Mouse (Mus musculus): Measurements from ENCODE around the gene Zic2. TPM values are rescaled to one million over a fixed set of nuclear protein-coding genes. Genes with fewer than 3 reads are reported as not detected.
A peak's percentile ranks its signal among the peaks of the same experiment; 100 is the strongest.

Gene Zic2
- total RNA-seq, 2 experiments from 2014 or later, result 16.4 to 19.0 TPM

- intact Hi-C loops (cut with DNase I), result no loop called here
- DNase-seq (ENCODE audit: extremely low spot score in 1 of 2, low spot score in 2 of 2), result no peak
Observed at GRCm38 (mm10) chr14:122472647-122473046, 2.6 kb upstream of the Zic2 start.

GRCm38 (mm10) chr14:122473211-122473751 lies 2.0 kb upstream of the Zic2 start:
- intact Hi-C loops (cut with DNase I), result no loop called here
- peak in 1 of 2 experiments; percentile 19 for DNase-seq (ENCODE audit: extremely low spot score in 1 of 2, low spot score in 2 of 2)

- peak in 1 of 2 experiments; percentile 92 for DNase-seq (ENCODE audit: extremely low spot score in 1 of 2, low spot score in 2 of 2)
- intact Hi-C loops (cut with DNase I), result no loop called here
Observed at GRCm38 (mm10) chr14:122474041-122474890, 969 bp upstream of the Zic2 start.

GRCm38 (mm10) chr14:122475557-122476040 lies 364 bp downstream of the Zic2 start:
- no peak for DNase-seq (ENCODE audit: extremely low spot score in 1 of 2, low spot score in 2 of 2)
- intact Hi-C loops (cut with DNase I), result loop anchor here (5.0 kb wide), 2 partner anchors 93 to 248 kb away; no protein-coding TSS in a partner anchor

GRCm38 (mm10) chr14:122476041-122476821 lies 996 bp downstream of the Zic2 start:
- intact Hi-C loops (cut with DNase I), result loop anchor here (5.0 kb wide), 2 partner anchors 94 to 249 kb away; no protein-coding TSS in a partner anchor
- peak in 1 of 2 experiments; percentile 39 for DNase-seq (ENCODE audit: extremely low spot score in 1 of 2, low spot score in 2 of 2)

GRCm38 (mm10) chr14:122476822-122477215 lies 1.6 kb downstream of the Zic2 start:
- DNase-seq (ENCODE audit: extremely low spot score in 1 of 2, low spot score in 2 of 2), result no peak
- intact Hi-C loops (cut with DNase I), result loop anchor here (5.0 kb wide), 2 partner anchors 95 to 250 kb away; no protein-coding TSS in a partner anchor

- DNase-seq (ENCODE audit: extremely low spot score in 1 of 2, low spot score in 2 of 2), result no peak
Observed at GRCm38 (mm10) chr14:122477261-122477671, 2.0 kb downstream of the Zic2 start.

GRCm38 (mm10) chr14:122477971-122478573 lies 2.8 kb downstream of the Zic2 start:
- intact Hi-C loops (cut with DNase I), result loop anchor here (5.0 kb wide), 2 partner anchors 96 to 251 kb away; no protein-coding TSS in a partner anchor
- DNase-seq (ENCODE audit: extremely low spot score in 1 of 2, low spot score in 2 of 2), result no peak

More at GRCm38 (mm10) chr14:122477261-122477671, 2.0 kb downstream of the Zic2 start:
- intact Hi-C loops (cut with DNase I), result loop anchor here (5.0 kb wide), 2 partner anchors 95 to 250 kb away; no protein-coding TSS in a partner anchor

- intact Hi-C loops (cut with DNase I), result loop anchor here (5.0 kb wide), 2 partner anchors 96 to 251 kb away; no protein-coding TSS in a partner anchor
- DNase-seq (ENCODE audit: extremely low spot score in 1 of 2, low spot score in 2 of 2), result peak in 1 of 2 experiments; percentile 48
Observed at GRCm38 (mm10) chr14:122478574-122479011, 3.4 kb downstream of the Zic2 start.

GRCm38 (mm10) chr14:122479461-122480109 lies 4.3 kb downstream of the Zic2 start:
- intact Hi-C loops (cut with DNase I), result loop anchor here (5.0 kb wide), 2 partner anchors 97 to 252 kb away; no protein-coding TSS in a partner anchor
- no peak for DNase-seq (ENCODE audit: extremely low spot score in 1 of 2, low spot score in 2 of 2)

GRCm38 (mm10) chr14:122480355-122480754 lies 5.1 kb downstream of the Zic2 start:
- no peak for DNase-seq (ENCODE audit: extremely low spot score in 1 of 2, low spot score in 2 of 2)
- intact Hi-C loops (cut with DNase I), result no loop called here

- intact Hi-C loops (cut with DNase I), result no loop called here
- DNase-seq (ENCODE audit: extremely low spot score in 1 of 2, low spot score in 2 of 2), result peak in 1 of 2 experiments; percentile 45
Observed at GRCm38 (mm10) chr14:122481181-122481580, 5.9 kb downstream of the Zic2 start.

GRCm38 (mm10) chr14:122482081-122483023 lies 7.1 kb downstream of the Zic2 start:
- intact Hi-C loops (cut with DNase I), result no loop called here
- DNase-seq (ENCODE audit: extremely low spot score in 1 of 2, low spot score in 2 of 2), result peak in 1 of 2 experiments; percentile 41

- intact Hi-C loops (cut with DNase I), result no loop called here
- DNase-seq (ENCODE audit: extremely low spot score in 1 of 2, low spot score in 2 of 2), result no peak
Observed at GRCm38 (mm10) chr14:122483024-122483385, 7.8 kb downstream of the Zic2 start.

- intact Hi-C loops (cut with DNase I), result no loop called here
- peak in 1 of 2 experiments; percentile 36 for DNase-seq (ENCODE audit: extremely low spot score in 1 of 2, low spot score in 2 of 2)
Observed at GRCm38 (mm10) chr14:122483556-122484421, 8.6 kb downstream of the Zic2 start.

- intact Hi-C loops (cut with DNase I), result no loop called here
Observed at GRCm38 (mm10) chr14:122484458-122484843, 9.2 kb downstream of the Zic2 start.

More at GRCm38 (mm10) chr14:122484458-122484843, 9.2 kb downstream of the Zic2 start:
- DNase-seq (ENCODE audit: extremely low spot score in 1 of 2, low spot score in 2 of 2), result peak in 1 of 2 experiments; percentile 14
